Mouse (Mus musculus) liver, embryonic 14.5 days (tissue): ENCODE measurements around the gene Dnah7a.
"Not testable (repeated sequence)": the region's sequence is repeated elsewhere in the genome, so short reads cannot be mapped to it uniquely, and the experiment has no call there.

ENCODE experiments used
- CTCF ChIP-seq: IDR thresholded peaks from 2 replicates; pipeline ENCODE4 v1.5.1; 2016; ENCODE audit warnings: antibody characterized with exemption, low read depth, control low read depth
- EP300 ChIP-seq: IDR thresholded peaks from 2 replicates; pipeline ENCODE4 v1.6.1; 2016; ENCODE audit warnings: antibody characterized with exemption, low read depth

- TF ChIP-seq CTCF, EP300: not testable (repeated sequence)
These were observed 234.5 kb downstream of the Dnah7a start for GRCm38 (mm10) chr1:53472084-53472483.
